Mouse (Mus musculus) intestine, embryonic 14.5 days (tissue): ENCODE measurements around the gene Atp8b3. TPM values are rescaled to one million over a fixed set of nuclear protein-coding genes. Genes with fewer than 3 reads are reported as not detected.

Experiments
- ATAC-seq: fragments of 200-750 bp; cut with Nextera tagmentation; replicated peaks from 2 replicates; pipeline ENCODE4 v1.8.0; 2017; ENCODE audit warnings: low read depth, moderate number of reproducible peaks, moderate TSS enrichment, moderate library complexity; ENCODE audit not compliant: low FRiP score, low TSS enrichment
- DNase-seq: peaks from one replicate; pipeline ENCODE4 v3.0.0-alpha.2; 2018; ENCODE audit warnings: low spot score
- H3K27ac ChIP-seq: fragments of 300-500 bp; sonication (generic); 2 replicates; pipeline ENCODE4 v1.5.1; 2014; ENCODE audit warnings: low read depth, mild to moderate bottlenecking, control low read depth
- H3K27me3 ChIP-seq: fragments of 300-500 bp; sonication (generic); replicated peaks from 2 replicates; pipeline ENCODE4 v1.6.1; 2014; ENCODE audit warnings: low read length, control low read depth; ENCODE audit not compliant: control insufficient read depth, insufficient read depth
- H3K36me3 ChIP-seq: fragments of 300-500 bp; sonication (generic); 2 replicates; pipeline ENCODE4 v1.6.1; 2014; ENCODE audit warnings: low read length, control low read depth; ENCODE audit not compliant: control insufficient read depth, insufficient read depth
- H3K4me1 ChIP-seq: fragments of 300-500 bp; sonication (generic); replicated peaks from 2 replicates; pipeline ENCODE4 v1.6.1; 2014; ENCODE audit warnings: low read length, control low read depth, mixed read lengths; ENCODE audit not compliant: control insufficient read depth, insufficient read depth
- H3K4me2 ChIP-seq: fragments of 300-500 bp; sonication (generic); 2 replicates; pipeline ENCODE4 v1.6.1; 2014; ENCODE audit warnings: low read length
- H3K4me3 ChIP-seq: fragments of 300-500 bp; sonication (generic); 2 replicates; pipeline ENCODE4 v1.5.1; 2014; ENCODE audit warnings: low read depth, low read length, control low read depth, mixed read lengths
- H3K9ac ChIP-seq: fragments of 300-500 bp; sonication (generic); 2 replicates; pipeline ENCODE4 v1.6.1; 2014; ENCODE audit warnings: mild to moderate bottlenecking, low read length
- H3K9me3 ChIP-seq: fragments of 300-500 bp; sonication (generic); 2 replicates; pipeline ENCODE4 v1.6.1; 2016; ENCODE audit warnings: low read length, control low read depth; ENCODE audit not compliant: control insufficient read depth
- WGBS: fragments of 180-500 bp; shearing (Covaris S2); extraction: QIAGEN DNeasy Blood & Tissue Kit; methylation state at CpG from one replicate; pipeline ENCODE4 v1.1.7; 2014; 5-methylcytosine and 5-hydroxymethylcytosine counted together
- polyA plus RNA-seq: library from polyadenylated mRNA; unstranded; fragments of >200 nt; fragmentation: Nextera tagmentation; extraction: Ambion mirVana; gene quantifications from 2 replicates; pipeline ENCODE4 v1.2.1, GENCODE M21; 2014

Gene Atp8b3
- polyA plus RNA-seq, 1 experiment from 2014 or later: 0.18 TPM

DNA sequence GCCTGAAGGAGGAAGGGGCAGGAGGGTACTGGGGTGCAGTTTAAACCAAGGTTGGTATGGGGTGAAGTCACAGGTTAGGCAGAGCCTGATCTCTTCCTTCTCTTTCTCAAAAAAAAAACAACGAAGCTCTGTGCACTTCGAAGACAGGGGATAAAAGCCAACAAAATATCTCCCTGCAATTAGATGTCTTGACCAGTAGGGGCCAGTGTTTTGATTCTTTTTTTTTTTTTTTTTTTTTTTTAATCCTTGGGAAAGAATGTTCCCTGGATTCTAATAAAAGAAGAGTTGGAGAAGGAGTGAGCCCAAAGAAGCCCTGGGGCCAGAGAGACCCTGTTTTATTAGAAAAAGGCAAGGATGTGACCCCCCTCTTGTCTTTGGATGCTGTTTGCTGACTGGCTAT, 19.6 kb downstream of the Atp8b3 start:
- peaks cover 15% of the 10 kb centered on the region for H3K27me3 ChIP-seq
- no peak overlapping the region for H3K27ac ChIP-seq
- ATAC-seq: no peak
- H3K4me1 ChIP-seq: no peaks in the 10 kb centered on the region
- H3K4me2 ChIP-seq: no peak overlapping the region
- no peaks in the 10 kb centered on the region for H3K36me3 ChIP-seq
- H3K9ac ChIP-seq: no peak overlapping the region
- 71% methylated on average over 2 of the region's 2 CpGs for WGBS
- H3K9me3 ChIP-seq: 0 out of 2 replicates have a peak, but pooled peaks cover 4% of the 10 kb centered on the region
- DNase-seq: no peak
- no peak overlapping the region for H3K4me3 ChIP-seq

GRCm38 (mm10) chr10:80513739-80514138, 25.2 kb downstream of the Atp8b3 start:
- no peak overlapping the region for H3K9ac ChIP-seq

DNA sequence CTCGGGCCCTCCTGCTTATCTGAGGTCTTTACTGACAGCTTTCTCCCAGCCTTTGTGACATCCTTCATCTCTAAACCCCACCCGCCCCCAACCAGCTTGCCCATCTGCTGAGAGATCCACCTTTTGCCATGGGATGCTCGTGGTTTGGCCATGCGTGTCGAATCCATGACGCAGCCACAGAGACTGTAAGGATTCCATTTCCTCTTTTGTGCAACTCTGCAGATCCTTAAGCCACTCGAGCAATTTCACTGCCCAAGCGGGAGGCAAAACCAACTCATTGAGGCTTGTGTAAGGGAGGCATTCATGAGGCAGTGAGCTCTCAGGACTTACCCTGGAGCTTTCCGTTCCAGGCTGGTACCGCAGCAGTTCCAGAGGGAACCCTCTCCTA, 28.7 kb downstream of the Atp8b3 start:
- no peak for DNase-seq
- Histone ChIP-seq H3K27me3 (peaks cover 79% of the 10 kb centered on the region), H3K4me1 (peaks cover 3% of the 10 kb centered on the region; the same call in 1 of the 2 replicates), H3K27ac (no peak overlapping the region), H3K4me2 (no peak overlapping the region), H3K9ac (no peak overlapping the region), H3K36me3 (no peaks in the 10 kb centered on the region), H3K9me3 (no peaks in the 10 kb centered on the region), H3K4me3 (no peak overlapping the region)
- ATAC-seq: no peak
- 42% methylated on average over 10 of the region's 10 CpGs for WGBS

More at GRCm38 (mm10) chr10:80513739-80514138, 25.2 kb downstream of the Atp8b3 start:
- no peak overlapping the region for H3K4me2 ChIP-seq
- DNase-seq: no peak
- ATAC-seq: no peak
- H3K4me1 ChIP-seq: peaks cover 3% of the 10 kb centered on the region; the same call in 1 of the 2 replicates
- no peak overlapping the region for H3K27ac ChIP-seq
- peaks cover 57% of the 10 kb centered on the region for H3K27me3 ChIP-seq
- 8% methylated on average over 19 of the region's 19 CpGs for WGBS
- H3K36me3 ChIP-seq: no peaks in the 10 kb centered on the region
- no peaks in the 10 kb centered on the region for H3K9me3 ChIP-seq
- H3K4me3 ChIP-seq: no peak overlapping the region

- H3K36me3 ChIP-seq: no peaks in the 10 kb centered on the region
- 7% methylated on average over 20 of the region's 20 CpGs for WGBS
- peak overlapping the region; percentile 50 for H3K4me2 ChIP-seq
- peaks cover 3% of the 10 kb centered on the region; the same call in 1 of the 2 replicates for H3K4me1 ChIP-seq
- peaks cover 79% of the 10 kb centered on the region for H3K27me3 ChIP-seq
- no peak overlapping the region for H3K9ac ChIP-seq
- peak overlapping the region; percentile 21 for H3K4me3 ChIP-seq
- no peaks in the 10 kb centered on the region for H3K9me3 ChIP-seq
- ATAC-seq (peak; percentile 52; the same call in 1 of the 2 replicates), DNase-seq (peak; percentile 94)
- no peak overlapping the region for H3K27ac ChIP-seq
Measured at GRCm38 (mm10) chr10:80509412-80510272, 29.3 kb downstream of the Atp8b3 start.

GRCm38 (mm10) chr10:80506222-80506621, 32.7 kb downstream of the Atp8b3 start:
- H3K9me3 ChIP-seq: no peaks in the 10 kb centered on the region
- H3K27me3 ChIP-seq: peaks cover 76% of the 10 kb centered on the region
- WGBS: under 1% methylated on average over 11 of the region's 11 CpGs
- no peak overlapping the region for H3K4me2 ChIP-seq
- no peak overlapping the region for H3K27ac ChIP-seq
- no peak for ATAC-seq
- DNase-seq: peak; percentile 96
- H3K36me3 ChIP-seq: no peaks in the 10 kb centered on the region
- 0 out of 2 replicates have a peak, but pooled peaks cover 3% of the 10 kb centered on the region for H3K4me1 ChIP-seq
- no peak overlapping the region for H3K9ac ChIP-seq
- no peak overlapping the region for H3K4me3 ChIP-seq

DNA sequence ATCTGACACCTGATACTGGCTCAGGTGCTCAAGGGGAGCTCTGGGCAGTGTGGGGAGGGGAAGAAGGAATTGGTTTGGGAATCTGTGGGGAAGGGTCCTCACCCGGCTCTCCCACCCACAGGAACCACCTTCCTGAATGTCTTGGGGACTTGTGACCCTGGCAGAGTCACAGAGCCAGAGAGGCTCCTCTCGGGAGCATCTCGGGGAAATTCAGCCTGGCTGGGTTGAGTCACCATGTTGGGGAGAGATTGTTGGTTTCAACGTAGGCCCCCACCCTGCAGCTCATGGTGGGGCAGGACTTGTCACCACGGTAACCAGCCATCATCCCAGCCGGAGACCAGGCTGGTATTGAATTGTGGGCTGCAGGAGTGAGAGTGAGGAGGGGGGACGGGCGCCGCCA, 34.2 kb downstream of the Atp8b3 start:
- WGBS: 3% methylated on average over 9 of the region's 9 CpGs
- H3K36me3 ChIP-seq: no peaks in the 10 kb centered on the region
- H3K4me2 ChIP-seq: no peak overlapping the region
- H3K9me3 ChIP-seq: no peaks in the 10 kb centered on the region
- no peak for ATAC-seq
- peaks cover 83% of the 10 kb centered on the region for H3K27me3 ChIP-seq
- H3K4me3 ChIP-seq: no peak overlapping the region
- H3K9ac ChIP-seq: no peak overlapping the region
- H3K4me1 ChIP-seq: no peaks in the 10 kb centered on the region
- DNase-seq: no peak
- no peak overlapping the region for H3K27ac ChIP-seq

DNA sequence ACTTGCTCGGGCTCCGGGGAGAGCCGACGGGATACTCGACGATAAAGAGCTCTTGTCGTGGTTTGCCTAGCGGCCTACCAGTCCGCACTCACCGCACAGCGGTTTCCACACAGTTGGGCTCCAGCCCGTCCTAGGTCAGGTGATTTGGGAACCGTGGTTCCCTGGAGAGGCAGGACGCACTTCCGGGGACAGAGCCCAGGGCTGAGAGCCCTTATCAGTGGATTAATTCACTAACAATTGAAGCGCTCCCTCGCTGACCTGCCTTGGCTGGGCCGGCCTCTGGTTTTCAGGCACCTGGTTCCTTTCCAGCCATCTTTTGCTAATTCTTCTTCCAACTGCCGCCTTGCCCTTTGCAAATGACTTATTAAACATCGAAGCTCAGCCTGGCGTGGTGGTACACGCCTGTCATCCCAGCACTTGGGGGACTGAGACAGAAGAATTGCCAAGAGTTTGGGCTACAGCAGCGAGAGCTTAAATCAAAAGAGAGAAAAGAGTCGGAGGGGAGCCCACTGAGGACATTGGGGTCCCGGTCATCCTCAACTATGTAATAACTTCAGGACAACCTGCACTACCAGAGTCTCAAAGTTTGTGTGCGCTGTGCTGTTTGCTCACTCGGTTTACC, 35.2 kb downstream of the Atp8b3 start:
- ATAC-seq (no peak), DNase-seq (no peak)
- WGBS: 2% methylated on average over 27 of the region's 27 CpGs
- no peaks in the 10 kb centered on the region for H3K9me3 ChIP-seq
- peaks cover 86% of the 10 kb centered on the region for H3K27me3 ChIP-seq
- H3K4me2 ChIP-seq: no peak overlapping the region
- no peak overlapping the region for H3K4me3 ChIP-seq
- H3K27ac ChIP-seq: no peak overlapping the region
- no peaks in the 10 kb centered on the region for H3K4me1 ChIP-seq
- no peak overlapping the region for H3K9ac ChIP-seq
- no peaks in the 10 kb centered on the region for H3K36me3 ChIP-seq

DNA sequence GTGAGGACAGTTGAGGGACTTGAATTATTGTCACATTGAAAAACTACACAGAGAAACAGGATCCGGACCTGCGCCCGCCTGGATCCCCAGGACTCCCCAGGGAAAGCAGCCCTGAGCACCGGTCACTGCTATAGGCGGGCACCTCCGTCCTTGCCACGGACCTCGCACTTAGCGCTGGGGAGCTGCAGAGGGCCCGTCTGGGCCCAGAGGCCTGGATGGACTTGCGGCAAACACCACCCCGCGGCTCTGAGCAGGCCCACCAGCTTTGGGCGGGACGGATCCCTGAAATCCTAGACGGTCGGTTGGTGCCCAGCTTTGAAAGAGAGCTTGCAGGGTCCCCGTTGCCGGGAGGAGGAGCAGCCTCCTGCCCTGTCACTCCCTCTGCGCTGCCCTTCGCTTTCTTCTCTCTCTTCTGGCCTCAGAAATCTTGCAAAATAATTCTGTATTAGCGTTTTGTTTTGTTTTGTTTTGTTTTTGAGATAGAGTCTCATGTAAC, 36.1 kb downstream of the Atp8b3 start:
- 5% methylated on average over 22 of the region's 22 CpGs for WGBS

More for the DNA sequence above, 36.1 kb downstream of the Atp8b3 start:
- Histone ChIP-seq H3K4me3 (no peak overlapping the region), H3K9ac (no peak overlapping the region), H3K9me3 (no peaks in the 10 kb centered on the region), H3K27ac (no peak overlapping the region), H3K36me3 (no peaks in the 10 kb centered on the region), H3K4me2 (no peak overlapping the region), H3K4me1 (no peaks in the 10 kb centered on the region), H3K27me3 (peaks cover 89% of the 10 kb centered on the region)
- DNase-seq (no peak), ATAC-seq (no peak)
